Mouse (Mus musculus): ENCODE measurements around the gene Ldhal6b.

The Ldhal6b gene

DNA sequence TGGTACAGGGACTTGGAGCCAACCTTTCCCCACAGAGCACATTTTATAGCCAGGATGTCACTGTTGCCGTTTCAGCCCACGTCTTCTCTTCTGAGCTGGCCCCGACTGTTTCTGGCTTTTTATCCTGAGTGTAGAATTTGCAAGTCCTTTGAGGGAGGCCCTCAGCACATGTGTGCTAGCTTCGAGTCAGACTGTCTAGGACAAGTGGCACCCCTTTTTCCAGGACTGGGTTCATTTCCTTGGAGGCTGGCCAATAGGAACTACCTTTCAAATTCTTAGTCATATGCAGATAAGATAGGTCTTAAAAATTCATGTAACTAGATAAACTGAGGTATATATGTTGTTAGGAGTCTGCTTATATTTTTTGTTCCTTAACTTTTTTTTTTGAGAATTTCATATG, 8.2 kb downstream of the Ldhal6b start:
- no peak for DNase-seq (ENCODE audit: low spot score in 2 of 2)

- DNase-seq (ENCODE audit: low spot score in 2 of 2), result no peak
Observed at GRCm38 (mm10) chr17:5407030-5407429, 11.5 kb downstream of the Ldhal6b start.

DNA sequence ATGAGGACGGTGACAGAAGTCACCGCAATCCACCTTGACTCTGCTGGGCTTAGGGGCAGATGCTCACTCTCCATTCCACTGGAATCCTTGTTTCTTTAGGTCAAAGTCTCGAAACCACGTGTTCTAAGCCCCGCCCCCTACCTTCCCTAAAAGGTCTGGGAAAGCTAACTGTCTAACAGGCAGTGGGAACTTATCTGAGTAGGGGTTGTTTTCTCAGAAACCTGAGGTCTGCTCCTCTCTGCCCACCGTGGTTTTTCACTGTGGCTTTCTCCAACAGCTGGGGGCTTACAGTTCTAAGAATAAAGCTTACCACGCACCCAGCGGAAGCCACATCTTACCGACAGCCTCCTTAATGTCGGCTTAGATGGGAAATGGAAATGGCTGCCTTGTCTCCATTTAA, 12.0 kb downstream of the Ldhal6b start:
- no peak for DNase-seq (ENCODE audit: low spot score in 2 of 2)

GRCm38 (mm10) chr17:5403885-5404284, 14.7 kb downstream of the Ldhal6b start:
- DNase-seq (ENCODE audit: low spot score in 2 of 2), result no peak

GRCm38 (mm10) chr17:5402624-5403023, 15.9 kb downstream of the Ldhal6b start:
- peak; percentile 50 to 67 for DNase-seq (ENCODE audit: low spot score in 2 of 2)

GRCm38 (mm10) chr17:5402069-5402468, 16.5 kb downstream of the Ldhal6b start:
- DNase-seq (ENCODE audit: low spot score in 2 of 2), result peak; percentile 51 to 59

GRCm38 (mm10) chr17:5401288-5401687, 17.3 kb downstream of the Ldhal6b start:
- no peak for DNase-seq (ENCODE audit: low spot score in 2 of 2)

DNA sequence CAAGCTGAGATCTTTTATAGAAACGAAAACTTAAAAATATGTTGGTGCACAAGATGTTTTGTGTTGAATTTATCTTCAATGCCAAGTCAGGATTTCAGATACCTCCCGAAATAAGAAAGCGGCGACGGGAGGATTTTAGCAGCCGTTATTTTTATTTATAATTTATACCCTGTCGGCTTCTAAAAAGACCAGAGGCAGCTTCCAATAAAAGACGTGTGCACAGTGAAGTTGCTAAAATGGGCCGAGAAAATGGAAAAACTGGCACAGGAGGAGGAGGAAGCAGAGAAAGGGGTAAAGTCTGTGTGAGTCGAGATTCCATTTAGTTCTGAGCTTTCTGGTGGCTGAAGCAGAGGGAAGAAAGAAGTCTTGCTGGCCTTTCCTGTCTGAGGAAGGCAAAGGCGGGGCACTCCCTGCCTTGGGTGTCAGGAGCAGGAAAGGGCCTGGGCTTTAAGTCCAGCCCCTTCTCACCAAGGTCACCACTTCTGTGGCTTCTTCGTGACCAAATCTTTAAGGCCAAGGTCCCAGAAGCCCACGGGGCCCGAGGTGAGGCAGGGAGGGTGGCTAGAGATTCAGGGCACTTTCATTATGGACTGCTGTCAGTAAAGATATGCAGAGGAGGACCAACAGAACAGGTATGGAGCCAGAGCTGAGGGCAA, 18.0 kb downstream of the Ldhal6b start:
- DNase-seq (ENCODE audit: low spot score in 2 of 2), result peak; percentile 30 to 66

- DNase-seq (ENCODE audit: low spot score in 2 of 2), result peak; percentile 87 to 92
Observed at GRCm38 (mm10) chr17:5397148-5398007, 21.2 kb downstream of the Ldhal6b start.

- peak; percentile 40 to 65 for DNase-seq (ENCODE audit: low spot score in 2 of 2)
Observed at GRCm38 (mm10) chr17:5396213-5396612, 22.4 kb downstream of the Ldhal6b start.

GRCm38 (mm10) chr17:5395454-5396205, 22.9 kb downstream of the Ldhal6b start:
- DNase-seq (ENCODE audit: low spot score in 2 of 2), result no peak

DNA sequence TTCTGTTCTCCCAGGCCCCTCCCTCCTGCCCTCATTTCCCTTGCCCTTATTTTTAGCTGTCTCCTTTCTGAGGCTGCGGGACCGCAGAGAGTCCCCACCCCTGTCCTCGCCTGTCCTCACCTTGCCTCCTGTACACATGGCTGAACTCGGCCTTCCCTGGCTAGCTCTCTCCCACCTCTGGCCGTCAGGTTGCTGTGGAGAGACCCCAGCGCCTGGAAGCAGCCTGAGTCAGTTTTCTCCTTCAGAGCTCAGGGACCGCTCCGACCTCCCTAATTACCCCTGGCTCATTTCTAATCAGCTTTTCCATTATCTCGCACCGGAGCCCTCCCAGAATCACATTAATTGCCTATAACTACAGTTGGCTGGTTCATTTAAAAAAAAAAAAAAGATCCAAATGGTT, 27.9 kb downstream of the Ldhal6b start:
- DNase-seq (ENCODE audit: low spot score in 2 of 2), result no peak

DNA sequence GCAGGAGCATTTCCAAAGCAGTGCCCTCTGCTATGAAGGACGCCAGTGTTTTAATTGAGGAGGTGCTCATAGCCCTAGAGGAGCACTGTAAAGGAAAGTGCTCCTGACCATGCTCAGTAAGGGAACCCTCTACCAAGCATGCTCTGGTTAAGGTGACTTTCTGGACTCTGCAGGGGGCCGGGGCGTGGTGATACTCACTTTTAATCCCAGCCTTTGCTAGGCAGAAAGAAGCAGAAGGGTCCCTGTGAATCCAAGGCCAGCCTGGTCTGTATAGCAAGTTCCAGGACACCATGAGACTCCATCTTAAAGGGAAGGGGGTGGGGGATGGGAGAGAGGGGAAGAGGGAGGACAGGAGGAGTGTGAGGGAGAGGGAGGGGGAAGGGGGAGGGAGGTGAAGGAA, 30.2 kb downstream of the Ldhal6b start:
- DNase-seq (ENCODE audit: low spot score in 2 of 2), result no peak

GRCm38 (mm10) chr17:5386885-5387545, 31.6 kb downstream of the Ldhal6b start:
- DNase-seq (ENCODE audit: low spot score in 2 of 2), result no peak

DNA sequence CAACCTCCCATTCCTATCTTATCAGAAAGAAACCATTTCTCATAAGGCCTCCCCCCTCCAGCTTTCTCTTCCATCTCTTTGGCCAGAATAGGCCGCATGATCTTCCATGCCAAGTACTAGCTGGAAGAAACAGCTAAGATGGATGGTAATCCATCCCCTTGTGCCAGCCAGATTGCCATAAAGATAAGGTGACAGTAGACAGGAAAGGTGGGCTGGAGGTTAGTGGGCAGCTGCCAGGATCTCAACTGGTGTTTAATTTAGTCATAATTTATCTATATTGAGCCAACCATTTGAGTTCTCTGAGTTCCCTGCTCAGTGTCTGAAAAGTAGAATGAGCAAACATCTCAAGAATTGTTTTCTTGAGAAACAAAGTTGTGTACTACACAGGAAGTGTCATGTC, 32.9 kb downstream of the Ldhal6b start:
- DNase-seq (ENCODE audit: low spot score in 2 of 2), result no peak

- no peak for DNase-seq (ENCODE audit: low spot score in 2 of 2)
Observed at GRCm38 (mm10) chr17:5377930-5378310, 40.6 kb downstream of the Ldhal6b start.

DNA sequence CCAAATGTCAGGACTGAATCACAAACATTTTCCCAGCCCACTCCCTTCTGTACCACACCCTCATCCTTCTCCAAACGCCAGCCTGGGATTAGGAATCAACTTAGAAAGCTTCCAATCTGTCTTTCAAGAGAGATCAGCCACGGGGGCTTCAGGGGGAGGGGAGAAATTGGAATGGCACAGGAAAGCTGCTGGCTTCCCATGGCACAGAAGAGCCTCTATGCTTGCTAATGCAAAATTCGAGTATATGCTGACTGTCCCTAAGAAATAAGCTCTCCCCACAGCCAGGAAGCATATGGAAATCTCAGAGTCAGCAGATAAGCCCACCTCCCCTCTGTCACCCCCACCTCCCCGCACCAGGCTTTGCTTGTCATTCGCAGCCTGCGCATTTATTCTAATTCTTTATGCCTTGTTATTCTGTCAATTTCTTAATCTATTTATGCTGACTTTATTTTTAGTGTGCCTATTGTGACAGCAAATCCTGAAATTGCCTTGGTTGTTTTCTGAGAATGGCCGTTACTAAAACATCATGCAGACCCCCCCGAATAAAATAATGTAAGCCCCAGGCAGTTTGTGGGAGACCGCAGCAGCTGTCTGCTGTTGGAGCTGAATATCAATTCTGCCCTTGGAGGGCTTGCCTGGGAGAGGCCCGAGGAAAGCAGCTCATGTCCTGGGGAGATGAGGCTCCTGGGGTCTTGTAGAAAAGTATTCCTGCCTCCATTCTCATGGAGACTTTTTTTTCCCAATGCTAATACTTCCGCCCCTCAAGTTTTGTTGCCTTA, 41.2 kb downstream of the Ldhal6b start:
- DNase-seq (ENCODE audit: low spot score in 2 of 2), result peak; percentile 26 to 54

GRCm38 (mm10) chr17:5372951-5373350, 45.6 kb downstream of the Ldhal6b start:
- no peak for DNase-seq (ENCODE audit: low spot score in 2 of 2)

GRCm38 (mm10) chr17:5371521-5371920, 47.0 kb downstream of the Ldhal6b start:
- peak in 1 of 2 experiments; percentile 44 for DNase-seq (ENCODE audit: low spot score in 2 of 2)

- no peak for DNase-seq (ENCODE audit: low spot score in 2 of 2)
Observed at GRCm38 (mm10) chr17:5371032-5371431, 47.5 kb downstream of the Ldhal6b start.

All from frontal cortex, postnatal 36 days (tissue).